Mouse (Mus musculus): ENCODE data around the gene Ncoa1. TPM values are rescaled to one million over a fixed set of nuclear protein-coding genes. Genes with fewer than 3 reads are reported as not detected.
"Not testable (repeated sequence)": the region's sequence is repeated elsewhere in the genome, so short reads cannot be mapped to it uniquely, and the experiment has no call there.

Ncoa1 gene
- polyA plus RNA-seq, 1 experiment from 2014 or later, result 7.9 TPM

DNA sequence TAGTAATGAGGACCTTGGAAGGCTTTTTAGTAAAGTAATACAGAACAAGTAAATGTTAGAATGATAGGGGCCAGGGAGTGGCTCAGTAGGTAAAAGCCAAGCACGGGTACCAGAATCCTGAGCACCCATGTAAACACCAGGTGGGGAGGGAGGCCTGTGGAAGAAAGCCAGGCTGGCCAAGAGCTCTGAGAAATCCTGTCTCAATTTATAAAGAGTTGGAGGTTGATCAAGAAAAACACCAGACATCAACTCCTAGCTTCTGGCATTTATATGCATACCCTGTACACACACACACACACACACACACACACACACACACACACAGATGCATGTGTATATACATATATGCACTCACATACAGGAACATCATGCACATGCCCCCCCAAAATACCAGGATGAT, 14.6 kb downstream of the Ncoa1 start:
- no peak overlapping the region for H3K27ac ChIP-seq (replicated peaks; ENCODE audit: low read depth, low read length)
- H3K4me1 ChIP-seq (ENCODE audit: control insufficient read depth, insufficient read depth, low read length), result no peaks in the 10 kb centered on the region
- 88% methylated on average over 1 of the region's 1 CpGs for WGBS
- H3K4me3 ChIP-seq (ENCODE audit: low read depth, low read length), result no peak overlapping the region
- H3K9me3 ChIP-seq (ENCODE audit: control insufficient read depth, low read length), result no peaks in the 10 kb centered on the region
- no peak overlapping the region for H3K4me2 ChIP-seq (ENCODE audit: low read depth, severe bottlenecking)
- H3K36me3 ChIP-seq (ENCODE audit: control insufficient read depth, insufficient read depth, low read length), result no peaks in the 10 kb centered on the region
- no peak overlapping the region for H3K9ac ChIP-seq (ENCODE audit: low read length)
- ATAC-seq (ENCODE audit: insufficient number of reproducible peaks, low FRiP score, low TSS enrichment, low read depth), result no peak
- no peak for DNase-seq (ENCODE audit: low spot score)
- no peaks in the 10 kb centered on the region for H3K27me3 ChIP-seq (ENCODE audit: control insufficient read depth, insufficient read depth, low read length)

GRCm38 (mm10) chr12:4460990-4461389, 16.0 kb downstream of the Ncoa1 start:
- ATAC-seq (ENCODE audit: insufficient number of reproducible peaks, low FRiP score, low TSS enrichment, low read depth), result no peak
- Histone ChIP-seq H3K9me3 (ENCODE audit: control insufficient read depth, low read length) (no peaks in the 10 kb centered on the region), H3K27ac (replicated peaks; ENCODE audit: low read depth, low read length) (no peak overlapping the region), H3K36me3 (ENCODE audit: control insufficient read depth, insufficient read depth, low read length) (no peaks in the 10 kb centered on the region), H3K9ac (ENCODE audit: low read length) (no peak overlapping the region), H3K27me3 (ENCODE audit: control insufficient read depth, insufficient read depth, low read length) (no peaks in the 10 kb centered on the region), H3K4me2 (ENCODE audit: low read depth, severe bottlenecking) (no peak overlapping the region), H3K4me3 (ENCODE audit: low read depth, low read length) (no peak overlapping the region), H3K4me1 (ENCODE audit: control insufficient read depth, insufficient read depth, low read length) (no peaks in the 10 kb centered on the region)
- DNase-seq (ENCODE audit: low spot score), result no peak
- WGBS, result 91% methylated on average over 2 of the region's 2 CpGs

GRCm38 (mm10) chr12:4454956-4455565, 21.9 kb downstream of the Ncoa1 start:
- no peak overlapping the region for H3K27ac ChIP-seq (replicated peaks; ENCODE audit: low read depth, low read length)
- no peak overlapping the region for H3K4me2 ChIP-seq (ENCODE audit: low read depth, severe bottlenecking)
- WGBS, result 85% methylated on average over 10 of the region's 10 CpGs
- no peaks in the 10 kb centered on the region for H3K27me3 ChIP-seq (ENCODE audit: control insufficient read depth, insufficient read depth, low read length)
- DNase-seq (ENCODE audit: low spot score), result no peak
- H3K4me3 ChIP-seq (ENCODE audit: low read depth, low read length), result no peak overlapping the region
- no peak for ATAC-seq (ENCODE audit: insufficient number of reproducible peaks, low FRiP score, low TSS enrichment, low read depth)
- no peaks in the 10 kb centered on the region for H3K4me1 ChIP-seq (ENCODE audit: control insufficient read depth, insufficient read depth, low read length)
- no peaks in the 10 kb centered on the region for H3K9me3 ChIP-seq (ENCODE audit: control insufficient read depth, low read length)
- H3K36me3 ChIP-seq (ENCODE audit: control insufficient read depth, insufficient read depth, low read length), result no peaks in the 10 kb centered on the region
- no peak overlapping the region for H3K9ac ChIP-seq (ENCODE audit: low read length)

DNA sequence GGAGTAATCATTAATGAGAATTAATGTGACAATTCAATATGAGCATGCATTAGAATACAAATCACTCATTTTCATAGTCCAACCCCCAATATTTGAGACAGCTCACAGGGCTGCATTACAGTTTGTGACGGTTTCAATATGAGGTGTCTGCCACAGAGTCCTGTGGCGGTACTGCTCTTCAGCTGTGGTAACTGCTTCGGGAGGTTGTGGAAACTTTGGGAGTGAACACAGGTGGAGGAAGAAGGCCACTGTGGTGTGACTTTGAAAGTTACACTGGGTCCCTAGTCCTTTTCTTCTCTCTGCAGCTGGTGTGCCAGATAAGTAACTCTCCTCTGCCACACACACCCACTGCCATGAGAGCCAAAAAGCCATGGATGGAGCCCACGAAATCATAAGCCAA, 22.7 kb downstream of the Ncoa1 start:
- Histone ChIP-seq H3K4me2 (ENCODE audit: low read depth, severe bottlenecking) (no peak overlapping the region), H3K4me3 (ENCODE audit: low read depth, low read length) (no peak overlapping the region), H3K27ac (replicated peaks; ENCODE audit: low read depth, low read length) (no peak overlapping the region), H3K27me3 (ENCODE audit: control insufficient read depth, insufficient read depth, low read length) (no peaks in the 10 kb centered on the region), H3K4me1 (ENCODE audit: control insufficient read depth, insufficient read depth, low read length) (no peaks in the 10 kb centered on the region), H3K9me3 (ENCODE audit: control insufficient read depth, low read length) (no peaks in the 10 kb centered on the region), H3K9ac (ENCODE audit: low read length) (no peak overlapping the region), H3K36me3 (ENCODE audit: control insufficient read depth, insufficient read depth, low read length) (no peaks in the 10 kb centered on the region)
- ATAC-seq (ENCODE audit: insufficient number of reproducible peaks, low FRiP score, low TSS enrichment, low read depth), result no peak
- WGBS, result 89% methylated on average over 4 of the region's 4 CpGs
- DNase-seq (ENCODE audit: low spot score), result no peak

DNA sequence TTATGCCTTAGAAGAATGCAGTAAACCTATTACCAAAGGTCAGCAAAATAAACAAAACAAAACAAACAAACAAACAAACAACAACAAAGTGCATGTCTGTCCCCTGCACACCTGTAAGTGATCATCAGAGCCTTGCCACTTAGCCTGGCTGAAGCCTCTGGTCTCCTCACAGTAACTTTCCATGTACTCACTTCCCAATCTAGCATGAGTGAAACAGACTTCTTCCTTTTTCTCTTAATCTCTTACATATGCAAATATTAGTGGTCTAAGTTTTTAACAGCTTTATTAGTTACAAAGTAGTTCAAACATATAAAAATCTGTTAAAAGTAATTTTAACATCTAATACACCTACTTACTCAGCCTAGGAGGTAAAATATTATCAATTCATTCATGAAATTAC, 24.7 kb downstream of the Ncoa1 start:
- Histone ChIP-seq H3K36me3 (ENCODE audit: control insufficient read depth, insufficient read depth, low read length) (no peaks in the 10 kb centered on the region), H3K9ac (ENCODE audit: low read length) (no peak overlapping the region), H3K27me3 (ENCODE audit: control insufficient read depth, insufficient read depth, low read length) (no peaks in the 10 kb centered on the region), H3K4me2 (ENCODE audit: low read depth, severe bottlenecking) (no peak overlapping the region), H3K9me3 (ENCODE audit: control insufficient read depth, low read length) (no peaks in the 10 kb centered on the region), H3K27ac (replicated peaks; ENCODE audit: low read depth, low read length) (no peak overlapping the region), H3K4me1 (ENCODE audit: control insufficient read depth, insufficient read depth, low read length) (no peaks in the 10 kb centered on the region), H3K4me3 (ENCODE audit: low read depth, low read length) (no peak overlapping the region)
- DNase-seq (ENCODE audit: low spot score) (no peak), ATAC-seq (ENCODE audit: insufficient number of reproducible peaks, low FRiP score, low TSS enrichment, low read depth) (no peak)

DNA sequence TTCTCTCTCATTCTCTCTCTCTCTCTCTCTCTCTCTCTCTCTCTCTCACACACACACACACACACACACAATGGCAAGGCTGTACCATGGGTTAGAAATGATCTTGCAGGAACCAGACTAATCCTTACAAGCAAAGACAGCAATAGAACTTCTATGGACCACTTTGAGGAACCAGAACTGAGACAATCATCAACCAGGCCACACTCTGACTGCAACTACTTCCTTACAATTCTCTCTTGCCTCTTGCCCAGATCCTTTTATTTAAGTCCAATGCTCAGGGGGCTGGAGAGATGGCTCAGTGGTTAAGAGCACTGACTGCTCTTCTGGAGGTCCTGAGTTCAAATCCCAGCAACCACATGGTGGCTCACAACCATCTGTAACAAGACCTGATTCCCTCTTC, 26.5 kb downstream of the Ncoa1 start:
- not testable (repeated sequence) for H3K4me1 ChIP-seq (ENCODE audit: control insufficient read depth, insufficient read depth, low read length); H3K4me2 ChIP-seq (ENCODE audit: low read depth, severe bottlenecking); H3K9ac ChIP-seq (ENCODE audit: low read length); H3K27me3 ChIP-seq (ENCODE audit: control insufficient read depth, insufficient read depth, low read length); DNase-seq (ENCODE audit: low spot score); ATAC-seq (ENCODE audit: insufficient number of reproducible peaks, low FRiP score, low TSS enrichment, low read depth); H3K9me3 ChIP-seq (ENCODE audit: control insufficient read depth, low read length); H3K27ac ChIP-seq (replicated peaks; ENCODE audit: low read depth, low read length); H3K36me3 ChIP-seq (ENCODE audit: control insufficient read depth, insufficient read depth, low read length); H3K4me3 ChIP-seq (ENCODE audit: low read depth, low read length)

DNA sequence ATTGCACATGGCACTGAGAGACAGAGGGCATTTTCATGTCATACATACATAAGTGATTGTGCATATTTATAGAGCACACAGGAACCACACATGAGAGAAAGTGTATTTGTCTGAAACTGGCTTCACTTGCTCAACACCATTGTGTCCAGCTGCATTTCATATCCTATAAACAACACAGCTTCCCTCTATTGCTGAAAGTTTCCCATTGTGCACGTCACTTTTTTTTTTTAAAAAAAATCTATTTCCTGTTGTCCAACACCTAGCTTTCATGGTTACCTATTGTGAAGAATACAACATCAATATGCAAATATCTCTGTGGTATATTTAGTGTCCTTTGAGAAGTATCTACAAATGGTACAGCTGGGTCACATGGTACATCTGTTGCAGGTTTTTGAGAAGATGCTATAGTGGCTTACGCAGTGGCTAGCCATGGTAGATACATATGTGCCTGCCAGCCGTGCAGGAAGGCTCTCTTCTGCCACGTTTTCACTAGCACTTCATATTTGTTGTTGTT, 28.8 kb downstream of the Ncoa1 start:
- H3K36me3 ChIP-seq (ENCODE audit: control insufficient read depth, insufficient read depth, low read length), result no peaks in the 10 kb centered on the region
- ATAC-seq (ENCODE audit: insufficient number of reproducible peaks, low FRiP score, low TSS enrichment, low read depth), result no peak
- DNase-seq (ENCODE audit: low spot score), result no peak
- no peak overlapping the region for H3K4me3 ChIP-seq (ENCODE audit: low read depth, low read length)
- H3K4me1 ChIP-seq (ENCODE audit: control insufficient read depth, insufficient read depth, low read length), result no peaks in the 10 kb centered on the region
- no peaks in the 10 kb centered on the region for H3K27me3 ChIP-seq (ENCODE audit: control insufficient read depth, insufficient read depth, low read length)
- no peaks in the 10 kb centered on the region for H3K9me3 ChIP-seq (ENCODE audit: control insufficient read depth, low read length)
- 91% methylated on average over 4 of the region's 4 CpGs for WGBS
- H3K9ac ChIP-seq (ENCODE audit: low read length), result no peak overlapping the region
- H3K27ac ChIP-seq (replicated peaks; ENCODE audit: low read depth, low read length), result no peak overlapping the region
- no peak overlapping the region for H3K4me2 ChIP-seq (ENCODE audit: low read depth, severe bottlenecking)

DNA sequence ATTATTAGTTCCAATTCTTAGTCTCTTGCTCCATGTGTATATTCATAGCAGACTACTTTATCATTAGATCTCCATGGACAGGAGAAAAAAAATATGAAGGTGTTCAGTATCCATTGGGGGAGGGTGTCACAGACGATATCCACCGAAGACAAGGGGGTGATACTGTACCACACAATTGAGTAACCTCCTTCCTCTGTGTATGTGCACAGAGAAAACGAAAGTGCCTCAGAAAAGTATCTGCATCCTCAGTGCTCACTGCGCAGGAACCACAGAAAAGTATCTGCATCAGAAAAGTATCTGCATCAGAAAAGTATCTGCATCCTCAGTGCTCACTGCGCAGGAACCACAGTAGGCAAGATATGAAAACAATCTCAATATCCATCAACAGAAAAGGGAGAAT, 32.0 kb downstream of the Ncoa1 start:
- Histone ChIP-seq H3K9me3 (ENCODE audit: control insufficient read depth, low read length) (no peaks in the 10 kb centered on the region), H3K4me3 (ENCODE audit: low read depth, low read length) (no peak overlapping the region), H3K4me2 (ENCODE audit: low read depth, severe bottlenecking) (no peak overlapping the region), H3K36me3 (ENCODE audit: control insufficient read depth, insufficient read depth, low read length) (no peaks in the 10 kb centered on the region), H3K27ac (replicated peaks; ENCODE audit: low read depth, low read length) (no peak overlapping the region), H3K27me3 (ENCODE audit: control insufficient read depth, insufficient read depth, low read length) (no peaks in the 10 kb centered on the region), H3K4me1 (ENCODE audit: control insufficient read depth, insufficient read depth, low read length) (no peaks in the 10 kb centered on the region), H3K9ac (ENCODE audit: low read length) (no peak overlapping the region)
- DNase-seq (ENCODE audit: low spot score) (no peak), ATAC-seq (ENCODE audit: insufficient number of reproducible peaks, low FRiP score, low TSS enrichment, low read depth) (no peak)
- WGBS, result 86% methylated on average over 5 of the region's 5 CpGs

GRCm38 (mm10) chr12:4441451-4441850, 35.5 kb downstream of the Ncoa1 start:
- H3K9me3 ChIP-seq (ENCODE audit: control insufficient read depth, low read length), result no peaks in the 10 kb centered on the region
- no peak for ATAC-seq (ENCODE audit: insufficient number of reproducible peaks, low FRiP score, low TSS enrichment, low read depth)
- WGBS, result 85% methylated on average over 3 of the region's 3 CpGs

More at GRCm38 (mm10) chr12:4441451-4441850, 35.5 kb downstream of the Ncoa1 start:
- H3K4me2 ChIP-seq (ENCODE audit: low read depth, severe bottlenecking), result no peak overlapping the region
- no peak for DNase-seq (ENCODE audit: low spot score)
- no peak overlapping the region for H3K9ac ChIP-seq (ENCODE audit: low read length)
- no peak overlapping the region for H3K27ac ChIP-seq (replicated peaks; ENCODE audit: low read depth, low read length)
- no peaks in the 10 kb centered on the region for H3K4me1 ChIP-seq (ENCODE audit: control insufficient read depth, insufficient read depth, low read length)
- no peak overlapping the region for H3K4me3 ChIP-seq (ENCODE audit: low read depth, low read length)
- H3K27me3 ChIP-seq (ENCODE audit: control insufficient read depth, insufficient read depth, low read length), result no peaks in the 10 kb centered on the region
- H3K36me3 ChIP-seq (ENCODE audit: control insufficient read depth, insufficient read depth, low read length), result no peaks in the 10 kb centered on the region
